Mouse (Mus musculus) heart, adult 2 months (tissue): ENCODE measurements around the gene Ctsz.

Experiments used
- EP300 ChIP-seq: fragments of 200-500 bp; IDR thresholded peaks from 2 replicates; pipeline ENCODE4 v1.6.1; 2011; ENCODE audit warnings: low read depth, low read length, control low read depth; ENCODE audit not compliant: insufficient read depth
- POLR2A ChIP-seq: fragments of 200-500 bp; IDR thresholded peaks from 2 replicates; pipeline ENCODE4 v1.6.1; 2011; ENCODE audit warnings: mild to moderate bottlenecking, low read depth, low read length, control low read depth; ENCODE audit not compliant: insufficient read depth

DNA sequence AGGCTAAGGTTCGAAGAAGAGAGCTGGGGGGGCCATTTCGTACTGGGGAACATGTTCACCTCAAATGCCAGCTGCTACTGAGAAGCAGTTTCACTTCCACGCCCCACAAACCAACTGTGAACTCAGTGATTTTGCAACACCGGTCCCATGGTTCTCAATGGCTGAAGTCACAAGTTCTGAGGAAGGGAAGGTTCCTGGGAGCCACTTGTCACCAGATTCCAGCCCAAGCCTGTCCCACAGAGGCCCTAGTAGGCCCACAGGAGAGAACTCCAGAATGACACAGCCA lies 1.2 kb downstream of the Ctsz start:
- no peak for TF ChIP-seq POLR2A
- TF ChIP-seq EP300 = no peak
